Comparison of ENCODE assay signal across 11 mouse cellular contexts in genomic region chr7:19217944-19218343, GRCm38 (mm10). TPM values are rescaled to one million over a fixed set of nuclear protein-coding genes. Genes with fewer than 3 reads are reported as not detected.
DNase-seq lines count a peak whose midpoint lies in the region; ATAC-seq and TF ChIP-seq lines count a peak whose summit lies in the region.
"Had no signal": no experiment of that assay in that cellular context is flagged by ENCODE, and none has a peak within 500 bp of the region (broad histone marks: within the 10 kb centered on the region; RNA-seq: fewer than 3 reads in every experiment).

No protein-coding gene starts in this region.

- no peak for TF ChIP-seq CTCF in kidney, postnatal 0 days (IDR thresholded peaks at IDR 0.05; ENCODE audit: low read depth)
- no peak for TF ChIP-seq CTCF in cerebellum, adult 2 months (IDR thresholded peaks at IDR 0.05; ENCODE audit: borderline replicate concordance, insufficient read depth, low read depth, low read length)

- 5% methylated on average over 2 of the region's 3 CpGs for whole genome bisulfite sequencing in embryonic facial prominence, embryonic 11.5 days
- 11% methylated on average over 3 of the region's 3 CpGs for WGBS in embryonic facial prominence, embryonic 10.5 days
- 11% methylated on average over 2 of the region's 3 CpGs for WGBS in kidney, postnatal 0 days
- 7% methylated on average over 2 of the region's 3 CpGs for WGBS in limb, embryonic 14.5 days
- 3% methylated on average over 2 of the region's 3 CpGs for WGBS in cerebellum, adult 2 months

- 0 out of 2 replicates have a peak, but pooled peaks have one; percentile 11 for ATAC-seq in embryonic facial prominence, embryonic 11.5 days (replicated peaks; ENCODE audit: insufficient number of reproducible peaks, low FRiP score, low TSS enrichment, low read depth)
- ATAC-seq in kidney, postnatal 0 days (replicated peaks; ENCODE audit: low FRiP score, low read depth): no peak
- ATAC-seq in limb, embryonic 14.5 days (ENCODE audit: low FRiP score, low read depth): no peak

- no peak overlapping the region for H3K27ac ChIP-seq in embryonic facial prominence, embryonic 11.5 days (replicated peaks; ENCODE audit: low read depth, low read length)
- H3K27ac ChIP-seq in embryonic facial prominence, embryonic 10.5 days (replicated peaks): no peak overlapping the region; the same call in 1 of the 2 replicates
- H3K27ac ChIP-seq in kidney, postnatal 0 days: no peak overlapping the region
- H3K27ac ChIP-seq in limb, embryonic 14.5 days (replicated peaks; ENCODE audit: low read depth, low read length): no peak overlapping the region
- no peak overlapping the region for H3K27ac ChIP-seq in cerebellum, adult 2 months (ENCODE audit: insufficient read depth, low read length)
- H3K27ac ChIP-seq: hindbrain, embryonic 15.5 days had no signal

- no peak for DNase-seq in embryonic facial prominence, embryonic 11.5 days (ENCODE audit: low spot score)
- DNase-seq in embryonic facial prominence, embryonic 10.5 days (ENCODE audit: low spot score): no peak
- peak; percentile 42 for DNase-seq in kidney, postnatal 0 days (ENCODE audit: low spot score)
- no peak for DNase-seq in kidney, adult 18-20 months
- DNase-seq in 416B (ENCODE audit: low read depth): peak; percentile 47
- no peak for DNase-seq in limb, embryonic 14.5 days (ENCODE audit: low spot score)
- no peak for DNase-seq in right cerebral cortex, postnatal 14 days
- no peak for DNase-seq in cerebellum, adult 2 months
- DNase-seq: B cell, adult 2 months; gastrocnemius, postnatal 10 days had no signal

- no peak overlapping the region for H3K9ac ChIP-seq in embryonic facial prominence, embryonic 11.5 days (replicated peaks; ENCODE audit: low read length)
- H3K9ac ChIP-seq in kidney, postnatal 0 days (ENCODE audit: low read depth, low read length): no peak overlapping the region
- no peak overlapping the region for H3K9ac ChIP-seq in limb, embryonic 14.5 days (ENCODE audit: low read depth, low read length, severe bottlenecking)
- H3K9ac ChIP-seq: hindbrain, embryonic 15.5 days had no signal

- H3K9me3 ChIP-seq in embryonic facial prominence, embryonic 11.5 days (replicated peaks; ENCODE audit: control insufficient read depth, low read length): no peaks in the 10 kb centered on the region
- H3K9me3 ChIP-seq in embryonic facial prominence, embryonic 10.5 days: no peaks in the 10 kb centered on the region
- no peaks in the 10 kb centered on the region for H3K9me3 ChIP-seq in kidney, postnatal 0 days (replicated peaks; ENCODE audit: low read length)
- H3K9me3 ChIP-seq in limb, embryonic 14.5 days (ENCODE audit: control insufficient read depth, low read length): no peaks in the 10 kb centered on the region
- H3K9me3 ChIP-seq: hindbrain, embryonic 15.5 days had no signal

- no peak for TF ChIP-seq POLR2A in limb, embryonic 14.5 days (IDR thresholded peaks at IDR 0.05; ENCODE audit: borderline replicate concordance, extremely low read depth, insufficient read depth, insufficient read length)
- no peak for TF ChIP-seq POLR2A in cerebellum, adult 2 months (IDR thresholded peaks at IDR 0.05; ENCODE audit: borderline replicate concordance, insufficient read depth, low read length)

- H3K27me3 ChIP-seq in embryonic facial prominence, embryonic 11.5 days (ENCODE audit: control insufficient read depth, insufficient read depth, low read length): no peaks in the 10 kb centered on the region
- H3K27me3 ChIP-seq in embryonic facial prominence, embryonic 10.5 days (replicated peaks; ENCODE audit: low read depth, poor library complexity, severe bottlenecking): peaks cover 21% of the 10 kb centered on the region
- no peaks in the 10 kb centered on the region for H3K27me3 ChIP-seq in kidney, postnatal 0 days (ENCODE audit: insufficient read depth, low read length)
- no peaks in the 10 kb centered on the region for H3K27me3 ChIP-seq in limb, embryonic 14.5 days (ENCODE audit: control insufficient read depth, insufficient read depth, low read length)
- no peaks in the 10 kb centered on the region for H3K27me3 ChIP-seq in cerebellum, adult 2 months (ENCODE audit: control insufficient read depth, insufficient read depth, low read length)
- H3K27me3 ChIP-seq: hindbrain, embryonic 15.5 days had no signal

- H3K4me3 ChIP-seq in embryonic facial prominence, embryonic 11.5 days (ENCODE audit: low read depth, low read length): no peak overlapping the region
- no peak overlapping the region for H3K4me3 ChIP-seq in embryonic facial prominence, embryonic 10.5 days
- H3K4me3 ChIP-seq in kidney, postnatal 0 days (replicated peaks; ENCODE audit: low read depth, low read length): no peak overlapping the region
- H3K4me3 ChIP-seq in limb, embryonic 14.5 days (replicated peaks; ENCODE audit: low read length): no peak overlapping the region
- H3K4me3 ChIP-seq in cerebellum, adult 2 months (replicated peaks; ENCODE audit: insufficient read depth, low read depth, low read length): no peak overlapping the region
- H3K4me3 ChIP-seq: hindbrain, embryonic 15.5 days had no signal

- no peaks in the 10 kb centered on the region for H3K4me1 ChIP-seq in embryonic facial prominence, embryonic 11.5 days (ENCODE audit: control insufficient read depth, insufficient read depth, low read length)
- H3K4me1 ChIP-seq in embryonic facial prominence, embryonic 10.5 days: peaks cover 25% of the 10 kb centered on the region
- H3K4me1 ChIP-seq in kidney, postnatal 0 days (replicated peaks; ENCODE audit: insufficient read depth, low read length): 0 out of 2 replicates have a peak, but pooled peaks cover 6% of the 10 kb centered on the region
- H3K4me1 ChIP-seq in limb, embryonic 14.5 days (ENCODE audit: control insufficient read depth, insufficient read depth, low read length): peaks cover 28% of the 10 kb centered on the region
- no peaks in the 10 kb centered on the region; the same call in 1 of the 2 replicates for H3K4me1 ChIP-seq in cerebellum, adult 2 months (ENCODE audit: control insufficient read depth, insufficient read depth, low read length)
- H3K4me1 ChIP-seq: hindbrain, embryonic 15.5 days had no signal

- H3K4me2 ChIP-seq in embryonic facial prominence, embryonic 11.5 days (ENCODE audit: low read depth, low read length): no peak overlapping the region
- no peak overlapping the region for H3K4me2 ChIP-seq in kidney, postnatal 0 days (ENCODE audit: low read length)
- H3K4me2 ChIP-seq in limb, embryonic 14.5 days (replicated peaks; ENCODE audit: low read depth, low read length, severe bottlenecking): peak overlapping the region; percentile 13; the same call in 1 of the 2 replicates
- H3K4me2 ChIP-seq: hindbrain, embryonic 15.5 days had no signal

- no peaks in the 10 kb centered on the region for H3K36me3 ChIP-seq in embryonic facial prominence, embryonic 11.5 days (replicated peaks; ENCODE audit: control insufficient read depth, insufficient read depth, low read depth, low read length)
- H3K36me3 ChIP-seq in embryonic facial prominence, embryonic 10.5 days (replicated peaks): peaks cover 11% of the 10 kb centered on the region; the same call in 1 of the 2 replicates
- H3K36me3 ChIP-seq in kidney, postnatal 0 days (ENCODE audit: insufficient read depth, low read length): no peaks in the 10 kb centered on the region
- H3K36me3 ChIP-seq in limb, embryonic 14.5 days (ENCODE audit: control insufficient read depth, insufficient read depth, low read length): peaks cover 7% of the 10 kb centered on the region; the same call in 1 of the 2 replicates
- H3K36me3 ChIP-seq: hindbrain, embryonic 15.5 days had no signal

RNA-seq across cellular contexts. Expression of gene Gpr4, which starts 5.6 kb away (rescaled TPM):
- 1.4 and 1.8 TPM in 2 replicates for polyA plus RNA-seq in embryonic facial prominence, embryonic 11.5 days (2014; fragmentation: Nextera tagmentation; extraction: Ambion mirVana)
- polyA plus RNA-seq in embryonic facial prominence, embryonic 10.5 days (2016; fragmentation: Nextera tagmentation; extraction: Ambion mirVana): 1.7 and 2.0 TPM in 2 replicates
- polyA plus RNA-seq in kidney, postnatal 0 days (2015; fragmentation: Nextera tagmentation; extraction: Ambion mirVana): 5.1 and 5.2 TPM in 2 replicates
- polyA plus RNA-seq in limb, embryonic 14.5 days (2012; rRNA removed): 9.2 and 15.5 TPM in 2 replicates
- 4.0 and 4.4 TPM in 2 replicates for polyA plus RNA-seq in limb, embryonic 14.5 days (2014; fragmentation: Nextera tagmentation; extraction: Ambion mirVana)
- 4.3 and 5.1 TPM in 2 replicates for polyA plus RNA-seq in cerebellum, adult 2 months (2012; rRNA removed)

RNA-seq across cellular contexts. Expression of gene Opa3, which starts 10.2 kb away (rescaled TPM):
- polyA plus RNA-seq in embryonic facial prominence, embryonic 11.5 days (2014; fragmentation: Nextera tagmentation; extraction: Ambion mirVana): 39.5 and 45.5 TPM in 2 replicates
- polyA plus RNA-seq in embryonic facial prominence, embryonic 10.5 days (2016; fragmentation: Nextera tagmentation; extraction: Ambion mirVana): 46.4 and 49.4 TPM in 2 replicates
- 30.4 and 30.5 TPM in 2 replicates for polyA plus RNA-seq in kidney, postnatal 0 days (2015; fragmentation: Nextera tagmentation; extraction: Ambion mirVana)
- polyA plus RNA-seq in limb, embryonic 14.5 days (2012; rRNA removed): 19.6 and 23.6 TPM in 2 replicates
- 27.5 and 31.7 TPM in 2 replicates for polyA plus RNA-seq in limb, embryonic 14.5 days (2014; fragmentation: Nextera tagmentation; extraction: Ambion mirVana)
- polyA plus RNA-seq in cerebellum, adult 2 months (2012; rRNA removed): 39.1 and 40.1 TPM in 2 replicates

RNA-seq across cellular contexts. Expression of gene Eml2, which starts 41.7 kb away (rescaled TPM):
- 2.1 and 2.3 TPM in 2 replicates for polyA plus RNA-seq in embryonic facial prominence, embryonic 11.5 days (2014; fragmentation: Nextera tagmentation; extraction: Ambion mirVana)
- polyA plus RNA-seq in embryonic facial prominence, embryonic 10.5 days (2016; fragmentation: Nextera tagmentation; extraction: Ambion mirVana): 5.2 and 6.2 TPM in 2 replicates
- polyA plus RNA-seq in kidney, postnatal 0 days (2015; fragmentation: Nextera tagmentation; extraction: Ambion mirVana): 10.6 and 13.1 TPM in 2 replicates
- 38.5 and 49.9 TPM in 2 replicates for polyA plus RNA-seq in limb, embryonic 14.5 days (2012; rRNA removed)
- polyA plus RNA-seq in limb, embryonic 14.5 days (2014; fragmentation: Nextera tagmentation; extraction: Ambion mirVana): 1.5 and 3.6 TPM in 2 replicates
- polyA plus RNA-seq in cerebellum, adult 2 months (2012; rRNA removed): 148 and 176 TPM in 2 replicates

RNA-seq across cellular contexts. Expression of gene Gipr, which starts 52.0 kb away (rescaled TPM):
- 0.15 and 0.77 TPM in 2 replicates for polyA plus RNA-seq in embryonic facial prominence, embryonic 11.5 days (2014; fragmentation: Nextera tagmentation; extraction: Ambion mirVana)
- polyA plus RNA-seq in embryonic facial prominence, embryonic 10.5 days (2016; fragmentation: Nextera tagmentation; extraction: Ambion mirVana): 1.4 and 1.6 TPM in 2 replicates
- 0.08 and 0.09 TPM in 2 replicates for polyA plus RNA-seq in kidney, postnatal 0 days (2015; fragmentation: Nextera tagmentation; extraction: Ambion mirVana)
- 1.1 and 1.4 TPM in 2 replicates for polyA plus RNA-seq in limb, embryonic 14.5 days (2012; rRNA removed)
- polyA plus RNA-seq in limb, embryonic 14.5 days (2014; fragmentation: Nextera tagmentation; extraction: Ambion mirVana): 0.32 TPM in 1 of 2 replicates, not detected in the other
- 1.9 and 2.6 TPM in 2 replicates for polyA plus RNA-seq in cerebellum, adult 2 months (2012; rRNA removed)

RNA-seq across cellular contexts. Expression of gene Vasp, which starts 53.7 kb away (rescaled TPM):
- 53.2 and 54.9 TPM in 2 replicates for polyA plus RNA-seq in embryonic facial prominence, embryonic 11.5 days (2014; fragmentation: Nextera tagmentation; extraction: Ambion mirVana)
- 56.7 and 61.1 TPM in 2 replicates for polyA plus RNA-seq in embryonic facial prominence, embryonic 10.5 days (2016; fragmentation: Nextera tagmentation; extraction: Ambion mirVana)
- polyA plus RNA-seq in kidney, postnatal 0 days (2015; fragmentation: Nextera tagmentation; extraction: Ambion mirVana): 89.4 and 94.4 TPM in 2 replicates
- 126 and 169 TPM in 2 replicates for polyA plus RNA-seq in limb, embryonic 14.5 days (2012; rRNA removed)
- polyA plus RNA-seq in limb, embryonic 14.5 days (2014; fragmentation: Nextera tagmentation; extraction: Ambion mirVana): 66.7 and 67.0 TPM in 2 replicates
- polyA plus RNA-seq in cerebellum, adult 2 months (2012; rRNA removed): 30.8 and 32.9 TPM in 2 replicates

Comparison
In these comparisons a context has a peak if more than half of its experiments do, and no peak if none do; other contexts are left out.
1. DNase-seq: peak in kidney, postnatal 0 days (single experiment) and 416B (single experiment); none in embryonic facial prominence, embryonic 11.5 days (single experiment), embryonic facial prominence, embryonic 10.5 days (single experiment), kidney, adult 18-20 months (single experiment), limb, embryonic 14.5 days (single experiment), right cerebral cortex, postnatal 14 days (single experiment) and cerebellum, adult 2 months (0 of 2).